Mouse (Mus musculus) lung, postnatal 0 days (tissue): ENCODE measurements around the gene Arhgap25.

ENCODE experiments used
- CTCF ChIP-seq: IDR thresholded peaks from 2 replicates; pipeline ENCODE4 v1.5.1; 2016; ENCODE audit warnings: antibody characterized with exemption, mild to moderate bottlenecking
- EP300 ChIP-seq: IDR thresholded peaks from 2 replicates; pipeline ENCODE4 v1.6.1; 2016; ENCODE audit warnings: antibody characterized with exemption, mild to moderate bottlenecking, control low read depth

DNA sequence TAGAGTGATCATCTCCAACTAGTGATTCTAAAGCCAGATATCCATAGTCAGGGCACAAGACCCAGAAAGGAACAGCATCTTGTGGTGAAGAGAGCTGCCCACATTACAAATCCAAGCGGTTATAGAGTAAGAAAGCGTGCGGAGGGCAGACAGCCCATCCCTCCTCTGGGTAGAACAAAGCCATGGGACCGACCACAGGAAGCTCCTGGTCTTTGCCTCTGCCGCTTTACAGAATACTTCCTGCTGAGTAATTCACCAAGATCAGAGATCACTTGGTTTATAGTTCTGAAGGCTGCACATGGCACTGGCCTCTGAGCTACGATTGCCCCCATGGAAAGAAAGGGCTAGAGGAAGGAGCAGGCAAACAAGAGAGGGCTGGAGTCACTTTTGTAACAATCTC, 30.6 kb downstream of the Arhgap25 start:
- TF ChIP-seq EP300 (no peak), CTCF (no peak)
